In the genomic region with DNA sequence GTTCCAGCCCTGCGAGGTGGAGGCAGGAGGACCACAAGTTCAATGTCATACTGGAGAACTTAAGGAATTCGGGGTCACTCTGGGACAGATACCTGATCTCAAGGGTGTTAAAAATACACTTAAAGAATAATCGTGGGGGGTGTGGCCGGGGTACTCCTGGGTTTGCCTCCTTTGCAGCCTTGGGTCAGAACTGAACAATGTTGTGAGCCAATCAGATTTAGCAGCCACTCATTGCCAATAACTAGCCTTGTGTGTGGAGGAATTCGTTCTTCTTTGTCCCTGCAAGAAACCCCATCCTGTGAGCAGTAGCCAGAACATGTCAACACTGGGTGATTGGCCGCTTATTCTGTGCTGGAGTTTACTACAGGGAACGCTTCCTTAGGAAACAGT, we compare ENCODE assay signal across 8 mouse cellular contexts. TPM values are rescaled to one million over a fixed set of nuclear protein-coding genes. Genes with fewer than 3 reads are reported as not detected.
DNase-seq lines count a peak whose midpoint lies in the region; ATAC-seq and TF ChIP-seq lines count a peak whose summit lies in the region.

No protein-coding gene starts in this region.

- H3K4me3 ChIP-seq in heart, embryonic 12.5 days = peak overlapping the region; percentile 81
- H3K4me3 ChIP-seq in ES-E14 (ENCODE audit: insufficient read depth in 1 of 2, low read depth in 1 of 2, low read length in 2 of 2, poor library complexity in 1 of 2, severe bottlenecking in 1 of 2) = peak overlapping the region; percentile 82 to 83
- H3K4me3 ChIP-seq in liver, embryonic 11.5 days (ENCODE audit: low read depth, low read length) = peak overlapping the region; percentile 88
- H3K4me3 ChIP-seq in stomach, postnatal 0 days (ENCODE audit: low read depth, low read length) = peak overlapping the region; percentile 81

- intact Hi-C loops in heart, postnatal 25 days (cut with DNase I) = loop anchor here (5.0 kb wide), 2 partner anchors 64 to 106 kb away; a partner anchor contains a TSS

- H3K36me3 ChIP-seq in heart, embryonic 12.5 days = peaks cover 2% of the 10 kb centered on the region; the same call in 1 of the 2 replicates
- H3K36me3 ChIP-seq in ES-E14 (ENCODE audit: control insufficient read depth, insufficient read depth, low read length, poor library complexity, severe bottlenecking) = no peaks in the 10 kb centered on the region
- no peaks in the 10 kb centered on the region for H3K36me3 ChIP-seq in liver, embryonic 11.5 days (ENCODE audit: control insufficient read depth, insufficient read depth, low read length)
- no peaks in the 10 kb centered on the region for H3K36me3 ChIP-seq in stomach, postnatal 0 days (ENCODE audit: control insufficient read depth, insufficient read depth, low read length)

- H3K9ac ChIP-seq in heart, embryonic 12.5 days = peak overlapping the region; percentile 84; the same call in 1 of the 2 replicates
- H3K9ac ChIP-seq in ES-E14 (ENCODE audit: insufficient read depth, low read depth, low read length, poor library complexity, severe bottlenecking) = peak overlapping the region; percentile 88
- H3K9ac ChIP-seq in liver, embryonic 11.5 days (ENCODE audit: low read depth, low read length) = peak overlapping the region; percentile 88
- peak overlapping the region; percentile 89 for H3K9ac ChIP-seq in stomach, postnatal 0 days (ENCODE audit: low read length)

- no peak for DNase-seq in heart, postnatal 25 days (ENCODE audit: low spot score)
- DNase-seq in ES-E14 (ENCODE audit: low read depth, low spot score) = no peak
- DNase-seq in fibroblast of lung, adult 2 months (ENCODE audit: low read depth) = peak; percentile 22
- DNase-seq in liver, embryonic 11.5 days (ENCODE audit: low spot score) = no peak
- DNase-seq in stomach, postnatal 0 days (ENCODE audit: low spot score) = no peak
- no peak for DNase-seq in T-cell, adult 2 months (ENCODE audit: low spot score)
- no peak for DNase-seq in right cerebral cortex, adult 18-20 months

- peak overlapping the region; percentile 89 for H3K4me2 ChIP-seq in heart, embryonic 12.5 days
- peak overlapping the region; percentile 85 for H3K4me2 ChIP-seq in liver, embryonic 11.5 days
- peak overlapping the region; percentile 75 for H3K4me2 ChIP-seq in stomach, postnatal 0 days (replicated peaks; ENCODE audit: low read depth)

- H3K9me3 ChIP-seq in heart, embryonic 12.5 days (replicated peaks) = no peaks in the 10 kb centered on the region
- no peaks in the 10 kb centered on the region for H3K9me3 ChIP-seq in ES-E14 (ENCODE audit: control insufficient read depth, insufficient read depth, low read depth, low read length)
- H3K9me3 ChIP-seq in liver, embryonic 11.5 days (ENCODE audit: control insufficient read depth, low read length) = no peaks in the 10 kb centered on the region
- no peaks in the 10 kb centered on the region for H3K9me3 ChIP-seq in stomach, postnatal 0 days (ENCODE audit: control insufficient read depth, low read length)

- in situ Hi-C loops in ES-E14 (cut with MboI; ENCODE audit: low sequenced_read_pairs in 2 of 2, unreplicated experiment in 2 of 2) = loop anchor here in 1 of 2 experiments (25.0 kb wide), 1 partner anchor 226 kb away; no protein-coding TSS in a partner anchor

- peaks cover 8% of the 10 kb centered on the region for H3K4me1 ChIP-seq in heart, embryonic 12.5 days (replicated peaks)
- H3K4me1 ChIP-seq in ES-E14 (ENCODE audit: control insufficient read depth in 2 of 2, insufficient read depth in 2 of 2, low read length in 2 of 2, poor library complexity in 1 of 2) = peaks cover 0 to 4% of the 10 kb centered on the region in 2 experiments; a peak in 3 of 4 replicates
- H3K4me1 ChIP-seq in liver, embryonic 11.5 days (replicated peaks; ENCODE audit: control insufficient read depth, insufficient read depth, low read length) = 0 out of 2 replicates have a peak, but pooled peaks cover 2% of the 10 kb centered on the region
- H3K4me1 ChIP-seq in stomach, postnatal 0 days (replicated peaks; ENCODE audit: control insufficient read depth, insufficient read depth) = no peaks in the 10 kb centered on the region

- ATAC-seq in heart, embryonic 12.5 days (ENCODE audit: insufficient number of reproducible peaks, low FRiP score) = no peak; the same call in 1 of the 2 replicates
- ATAC-seq in liver, embryonic 11.5 days (replicated peaks; ENCODE audit: low FRiP score) = peak; percentile 15
- ATAC-seq in stomach, postnatal 0 days (ENCODE audit: low FRiP score, low TSS enrichment) = peak; percentile 21; the same call in 1 of the 2 replicates

- peak overlapping the region; percentile 40; the same call in 1 of the 2 replicates for H3K27ac ChIP-seq in heart, embryonic 12.5 days (ENCODE audit: poor library complexity, severe bottlenecking)
- H3K27ac ChIP-seq in ES-E14 (ENCODE audit: insufficient read depth, low read depth, low read length, poor library complexity, severe bottlenecking) = no peak overlapping the region
- peak overlapping the region; percentile 34; the same call in 1 of the 2 replicates for H3K27ac ChIP-seq in liver, embryonic 11.5 days (ENCODE audit: low read depth, low read length)
- H3K27ac ChIP-seq in stomach, postnatal 0 days (replicated peaks) = peak overlapping the region; percentile 49

- H3K27me3 ChIP-seq in heart, embryonic 12.5 days (replicated peaks) = no peaks in the 10 kb centered on the region
- no peaks in the 10 kb centered on the region for H3K27me3 ChIP-seq in liver, embryonic 11.5 days (replicated peaks; ENCODE audit: control insufficient read depth, insufficient read depth, low read length)
- no peaks in the 10 kb centered on the region for H3K27me3 ChIP-seq in stomach, postnatal 0 days (ENCODE audit: control insufficient read depth, insufficient read depth, low read length)

- TF ChIP-seq EP300 in stomach, postnatal 0 days (optimal IDR thresholded peaks at IDR 0.05) = no peak

- WGBS in heart, embryonic 12.5 days = 4% methylated on average over 7 of the region's 7 CpGs
- WGBS in liver, embryonic 11.5 days = 3% methylated on average over 7 of the region's 7 CpGs
- 3% methylated on average over 7 of the region's 7 CpGs for WGBS in stomach, postnatal 0 days

- no peak for TF ChIP-seq CTCF in stomach, postnatal 0 days (IDR thresholded peaks at IDR 0.05; ENCODE audit: low read depth)

TF ChIP-seq in ES-E14, 5 proteins besides CTCF, POLR2A, EP300 and RAD21:
- TF ChIP-seq CHD2 (IDR thresholded peaks at IDR 0.05; ENCODE audit: low read depth, low read length) = no peak
- TF ChIP-seq ZNF384 (IDR thresholded peaks at IDR 0.05; ENCODE audit: low read depth, low read length) = no peak
- TF ChIP-seq ZC3H11A (IDR thresholded peaks at IDR 0.05; ENCODE audit: borderline replicate concordance, low read depth, low read length) = no peak
- no peak for TF ChIP-seq HCFC1 (IDR thresholded peaks at IDR 0.05; ENCODE audit: borderline replicate concordance, insufficient read depth, low read length)
- TF ChIP-seq MAFK (IDR thresholded peaks at IDR 0.05; ENCODE audit: insufficient read depth, low read depth, low read length) = no peak
TF ChIP-seq in ES-E14: peak in this region for 0.

RNA-seq across cellular contexts. Expression of a gene that starts 3.0 kb away (rescaled TPM):
- 12.8 and 12.9 TPM in 2 replicates for polyA plus RNA-seq in heart, embryonic 12.5 days (2016; fragmentation: Nextera tagmentation; extraction: Ambion mirVana)
- total RNA-seq in heart, postnatal 25 days (2021) = 10 to 100 TPM; 32.4 to 37.8 TPM
- total RNA-seq in ES-E14 (2012; rRNA removed) = 6.5 and 8.0 TPM in 2 replicates
- polyA plus RNA-seq in liver, embryonic 11.5 days (2014; fragmentation: Nextera tagmentation; extraction: Ambion mirVana) = 17.4 and 19.7 TPM in 2 replicates
- polyA plus RNA-seq in stomach, postnatal 0 days (2015; fragmentation: Nextera tagmentation; extraction: Ambion mirVana) = 24.0 and 26.1 TPM in 2 replicates

RNA-seq across cellular contexts. Expression of a gene that starts 58.5 kb away (rescaled TPM):
- 0.57 and 0.66 TPM in 2 replicates for polyA plus RNA-seq in heart, embryonic 12.5 days (2016; fragmentation: Nextera tagmentation; extraction: Ambion mirVana)
- under 1 TPM in 1 of 2 experiments, not detected in 1; 0.05 TPM for total RNA-seq in heart, postnatal 25 days (2021)
- 0.31 and 0.37 TPM in 2 replicates for total RNA-seq in ES-E14 (2012; rRNA removed)
- 0.34 and 0.42 TPM in 2 replicates for polyA plus RNA-seq in liver, embryonic 11.5 days (2014; fragmentation: Nextera tagmentation; extraction: Ambion mirVana)
- polyA plus RNA-seq in stomach, postnatal 0 days (2015; fragmentation: Nextera tagmentation; extraction: Ambion mirVana) = 2.2 and 2.4 TPM in 2 replicates
